Mouse (Mus musculus) duodenum, adult 2 months (tissue): ENCODE measurements around the gene Ptprs. TPM values are rescaled to one million over a fixed set of nuclear protein-coding genes. Genes with fewer than 3 reads are reported as not detected.

Experiments
- polyA plus RNA-seq: library from polyadenylated mRNA; depleted of rRNA; stranded (reverse); fragments of >200 nt; gene quantifications from 2 replicates; pipeline ENCODE4 v1.2.3, GENCODE M21; 2012; ENCODE audit warnings: low replicate concordance; rRNA removed

Gene Ptprs
- polyA plus RNA-seq: 25.7 and 52.3 TPM in 2 replicates

DNA sequence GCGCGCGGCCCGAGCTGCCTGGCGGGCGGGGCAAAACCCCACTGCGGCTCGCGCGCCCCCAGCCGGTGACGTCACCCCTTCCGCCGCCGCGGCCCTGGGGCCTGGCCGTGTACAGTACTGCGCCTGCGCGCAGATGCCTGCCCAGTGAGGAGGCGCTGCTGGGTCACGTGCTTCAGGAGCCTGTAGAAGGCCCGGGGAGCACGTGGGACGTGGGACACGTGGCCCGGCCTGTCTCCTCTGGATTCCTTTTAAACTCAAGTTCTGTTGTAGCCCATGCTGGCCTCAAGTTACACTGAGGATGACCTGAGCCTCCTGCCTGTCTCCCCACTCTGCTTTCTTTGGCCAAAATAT, at the start of gene Ptprs:
Gene Ptprs, minus strand, starts transcription at position 82 of the 351 bp plus-strand sequence.

DNA sequence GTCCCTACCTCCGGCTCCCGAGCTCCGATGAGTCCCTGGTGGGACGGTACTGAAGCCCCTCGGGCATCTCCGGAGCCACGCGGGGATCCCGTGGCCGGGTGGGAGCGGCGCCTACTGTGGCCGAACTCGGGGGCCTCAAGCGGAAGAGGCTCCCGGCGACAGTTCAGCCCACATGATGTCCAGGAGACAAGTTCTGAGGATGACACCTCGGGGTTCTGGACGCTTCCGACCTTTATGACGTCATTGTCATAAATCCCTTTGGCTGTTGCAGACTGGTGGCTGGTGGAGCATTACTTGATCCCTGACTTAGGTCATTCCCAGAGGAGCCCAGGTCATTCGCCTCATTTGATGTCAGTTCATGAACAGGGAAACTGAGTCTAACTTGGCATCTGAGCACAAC, 36.0 kb upstream of the Ptprs start, which contains the start of gene Znrf4:
Gene Znrf4, minus strand, starts transcription at position 122 of the 400 bp plus-strand sequence.

Other genes starting within 250 kb of the Ptprs start
- 16.4 and 18.8 TPM in 2 replicates for gene Fem1a, start 219.7 kb downstream of the Ptprs start, polyA plus RNA-seq
- 73.3 and 108 TPM in 2 replicates for gene Ticam1, start 199.7 kb downstream of the Ptprs start, polyA plus RNA-seq
- gene Plin3, start 183.6 kb downstream of the Ptprs start, polyA plus RNA-seq: 103 and 238 TPM in 2 replicates
- gene Arrdc5, start 176.2 kb downstream of the Ptprs start, polyA plus RNA-seq: not detected in 2 replicates
- 9.4 and 14.0 TPM in 2 replicates for gene Uhrf1, start 173.2 kb downstream of the Ptprs start, polyA plus RNA-seq
- gene Kdm4b, start 150.4 kb downstream of the Ptprs start, polyA plus RNA-seq: 18.6 and 24.8 TPM in 2 replicates
- gene Znrf4, start 35.9 kb upstream of the Ptprs start, polyA plus RNA-seq: not detected in 2 replicates
- 2.0 and 4.9 TPM in 2 replicates for gene Gm20219, start 77.9 kb upstream of the Ptprs start, polyA plus RNA-seq
- gene Safb2, start 108.1 kb upstream of the Ptprs start, polyA plus RNA-seq: 81.6 and 116 TPM in 2 replicates
- 94.0 and 121 TPM in 2 replicates for gene Safb, start 108.3 kb upstream of the Ptprs start, polyA plus RNA-seq
- gene 2410015M20Rik, start 133.3 kb upstream of the Ptprs start, polyA plus RNA-seq: 110 and 138 TPM in 2 replicates
- gene Rpl36, start 136.9 kb upstream of the Ptprs start, polyA plus RNA-seq: 1,297 and 1,737 TPM in 2 replicates
- gene Lonp1, start 150.4 kb upstream of the Ptprs start, polyA plus RNA-seq: 47.0 and 47.8 TPM in 2 replicates
- gene Catsperd, start 151.7 kb upstream of the Ptprs start, polyA plus RNA-seq: 0.21 and 0.26 TPM in 2 replicates
- gene Ranbp3, start 196.8 kb upstream of the Ptprs start, polyA plus RNA-seq: 54.2 and 59.4 TPM in 2 replicates
- gene Ndufa11, start 241.3 kb upstream of the Ptprs start, polyA plus RNA-seq: 935 and 1,518 TPM in 2 replicates
- gene Vmac, start 241.5 kb upstream of the Ptprs start, polyA plus RNA-seq: 12.6 and 14.3 TPM in 2 replicates